Mouse (Mus musculus) forebrain, embryonic 15.5 days (tissue): ENCODE data around the gene Soga1. TPM values are rescaled to one million over a fixed set of nuclear protein-coding genes. Genes with fewer than 3 reads are reported as not detected.

Experiments
- ATAC-seq: fragments of 200-750 bp; cut with Nextera tagmentation; replicated peaks from 2 replicates; pipeline ENCODE4 v1.8.0; 2017; ENCODE audit warnings: mild to moderate bottlenecking, moderate TSS enrichment, moderate library complexity
- H3K27ac ChIP-seq: fragments of 300-500 bp; sonication (generic); replicated peaks from 2 replicates; pipeline ENCODE4 v1.5.1; 2015; ENCODE audit warnings: mild to moderate bottlenecking, inconsistent platforms
- H3K27me3 ChIP-seq: fragments of 300-500 bp; sonication (generic); 2 replicates; pipeline ENCODE4 v1.6.1; 2015; ENCODE audit warnings: inconsistent platforms
- H3K36me3 ChIP-seq: fragments of 300-500 bp; sonication (generic); 2 replicates; pipeline ENCODE4 v1.6.1; 2015; ENCODE audit warnings: mild to moderate bottlenecking, inconsistent platforms
- H3K4me1 ChIP-seq: fragments of 300-500 bp; sonication (generic); 2 replicates; pipeline ENCODE4 v1.6.1; 2015; ENCODE audit warnings: inconsistent platforms
- H3K4me2 ChIP-seq: fragments of 300-500 bp; sonication (generic); replicated peaks from 2 replicates; pipeline ENCODE4 v1.6.1; 2015; ENCODE audit warnings: mild to moderate bottlenecking, inconsistent platforms
- H3K4me3 ChIP-seq: fragments of 300-500 bp; sonication (generic); 2 replicates; pipeline ENCODE4 v1.5.1; 2015; ENCODE audit warnings: mild to moderate bottlenecking, inconsistent platforms
- H3K9ac ChIP-seq: fragments of 300-500 bp; sonication (generic); replicated peaks from 2 replicates; pipeline ENCODE4 v1.6.1; 2015; ENCODE audit warnings: mild to moderate bottlenecking, inconsistent platforms
- H3K9me3 ChIP-seq: fragments of 300-500 bp; sonication (generic); 2 replicates; pipeline ENCODE4 v1.6.1; 2016; ENCODE audit warnings: inconsistent platforms
- WGBS: fragments of 180-500 bp; shearing (Covaris S2); methylation state at CpG from one replicate; pipeline ENCODE4 v1.1.7; 2015; ENCODE audit warnings: mixed read lengths; 5-methylcytosine and 5-hydroxymethylcytosine counted together
- polyA plus RNA-seq: library from polyadenylated mRNA; unstranded; fragments of >200 nt; fragmentation: Nextera tagmentation; extraction: Ambion mirVana; gene quantifications from 2 replicates; pipeline ENCODE4 v1.2.1, GENCODE M21; 2015

Soga1 gene
- polyA plus RNA-seq, 1 experiment from 2014 or later, result 5.7 TPM

DNA sequence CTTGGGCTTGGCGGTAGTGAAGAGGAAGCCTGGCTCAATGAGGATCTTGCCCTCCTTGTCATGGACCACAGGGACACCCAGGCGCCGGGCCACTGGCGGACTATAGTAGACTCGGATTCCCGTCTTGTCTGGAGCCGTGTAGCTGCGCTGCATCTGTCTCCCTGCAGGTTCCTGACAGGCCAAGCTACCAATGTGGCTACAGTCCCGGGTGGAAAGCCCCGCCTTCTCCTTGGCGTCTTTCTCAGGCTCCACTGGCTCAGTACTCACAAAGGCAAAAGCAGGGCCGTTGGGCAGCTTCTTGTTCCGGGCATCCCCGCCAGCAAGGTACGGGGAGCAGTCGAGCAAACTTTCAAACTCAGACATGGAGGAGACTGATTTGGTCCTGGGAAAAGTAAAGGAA is 57.9 kb downstream of the Soga1 start:
- Histone ChIP-seq H3K4me3 (no peak overlapping the region), H3K27me3 (no peaks in the 10 kb centered on the region)
- WGBS, result 95% methylated on average over 16 of the region's 16 CpGs

DNA sequence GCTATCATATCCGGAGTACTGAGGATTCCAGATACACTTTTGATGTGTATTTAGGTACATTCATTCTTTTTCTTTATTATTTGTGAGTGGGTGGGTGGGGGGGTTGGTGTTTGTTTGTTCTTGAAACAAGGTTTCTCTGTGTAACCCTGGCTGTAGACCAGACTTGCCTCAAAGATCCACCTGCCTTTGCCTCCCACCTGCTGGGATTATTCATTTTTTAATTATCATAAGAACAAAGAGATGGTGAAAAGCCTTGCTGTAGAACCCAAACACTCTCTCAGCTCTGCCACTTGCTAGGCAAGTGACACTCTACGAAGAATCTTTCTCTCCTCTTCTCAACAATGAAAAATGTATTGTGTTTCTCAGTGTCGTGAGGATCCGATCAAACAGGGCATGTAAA is 59.8 kb downstream of the Soga1 start:
- no peak overlapping the region for H3K4me2 ChIP-seq
- H3K27me3 ChIP-seq, result no peaks in the 10 kb centered on the region
- no peak for ATAC-seq
- no peak overlapping the region for H3K4me3 ChIP-seq
- no peak overlapping the region for H3K9ac ChIP-seq
- H3K9me3 ChIP-seq, result no peaks in the 10 kb centered on the region
- 76% methylated on average over 4 of the region's 4 CpGs for WGBS
- H3K27ac ChIP-seq, result no peak overlapping the region
- peaks cover 95% of the 10 kb centered on the region for H3K36me3 ChIP-seq
- H3K4me1 ChIP-seq, result no peaks in the 10 kb centered on the region

More for the DNA sequence above, 57.9 kb downstream of the Soga1 start:
- Histone ChIP-seq H3K9ac (no peak overlapping the region), H3K4me2 (no peak overlapping the region), H3K27ac (no peak overlapping the region), H3K36me3 (peaks cover 98% of the 10 kb centered on the region), H3K4me1 (no peaks in the 10 kb centered on the region), H3K9me3 (peaks cover 2% of the 10 kb centered on the region; the same call in 1 of the 2 replicates)
- no peak for ATAC-seq

DNA sequence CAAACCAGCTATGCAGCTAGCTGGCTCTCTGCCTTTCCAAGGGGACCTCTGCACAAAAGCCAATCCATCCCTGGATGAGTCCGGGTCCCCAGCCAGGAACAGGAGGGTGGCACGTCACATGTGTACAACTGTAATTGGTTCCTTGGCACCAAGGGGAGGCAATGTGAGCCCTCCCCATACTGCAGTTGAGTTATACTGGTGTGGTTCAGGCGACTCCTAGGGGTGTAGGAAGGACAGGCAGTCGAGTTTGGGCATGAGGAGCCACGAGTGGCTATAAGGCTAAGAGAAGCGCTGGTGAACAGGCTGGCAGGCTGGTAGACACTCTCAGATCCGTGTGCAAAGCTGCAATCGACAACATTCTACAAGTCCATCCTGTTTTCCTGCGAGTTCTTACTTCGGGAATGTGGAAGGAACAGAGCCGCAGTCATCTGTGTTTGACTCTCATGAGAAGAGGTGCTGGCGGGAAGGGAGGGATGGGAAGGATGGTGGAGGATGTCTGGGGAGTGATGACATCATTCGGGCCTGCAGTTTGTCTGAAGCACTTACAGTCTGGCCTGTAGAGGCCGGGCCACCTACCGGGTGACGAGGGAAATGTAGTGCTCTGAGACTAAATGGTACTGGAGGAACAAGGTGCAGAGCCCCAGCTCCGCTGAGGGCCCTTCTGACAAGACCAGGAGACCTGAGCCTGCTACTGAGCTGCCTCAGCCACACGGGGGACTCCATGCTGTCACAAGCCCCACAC is 62.4 kb downstream of the Soga1 start:
- ATAC-seq, result no peak
- no peak overlapping the region for H3K9ac ChIP-seq
- H3K36me3 ChIP-seq, result peaks cover 72% of the 10 kb centered on the region
- H3K4me2 ChIP-seq, result no peak overlapping the region
- no peaks in the 10 kb centered on the region for H3K4me1 ChIP-seq
- no peak overlapping the region for H3K4me3 ChIP-seq
- H3K27ac ChIP-seq, result no peak overlapping the region
- WGBS, result 86% methylated on average over 18 of the region's 18 CpGs
- no peaks in the 10 kb centered on the region for H3K27me3 ChIP-seq
- H3K9me3 ChIP-seq, result no peaks in the 10 kb centered on the region

DNA sequence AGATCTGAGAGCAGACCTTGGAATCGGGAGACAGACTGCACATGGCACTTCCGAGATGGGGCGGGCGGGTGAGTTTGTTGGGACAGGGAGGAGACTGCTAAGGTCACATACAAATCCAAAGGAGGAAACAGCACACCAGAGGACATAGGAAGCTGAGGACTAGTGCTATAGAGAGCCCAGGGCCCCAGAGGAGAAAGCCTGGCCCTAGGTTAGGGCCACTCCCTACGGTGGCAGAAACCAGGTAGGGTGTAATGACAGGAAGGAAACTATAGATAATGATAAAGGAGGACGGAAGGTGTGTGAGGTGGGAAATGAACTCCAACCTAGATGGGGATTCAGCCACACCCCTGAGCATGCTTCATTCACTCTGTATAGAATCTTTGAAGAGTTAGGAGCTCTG is 66.7 kb downstream of the Soga1 start:
- Histone ChIP-seq H3K4me1 (peaks cover 3% of the 10 kb centered on the region), H3K9me3 (no peaks in the 10 kb centered on the region), H3K27me3 (no peaks in the 10 kb centered on the region), H3K36me3 (peaks cover 31% of the 10 kb centered on the region), H3K9ac (no peak overlapping the region), H3K27ac (no peak overlapping the region), H3K4me3 (no peak overlapping the region), H3K4me2 (no peak overlapping the region)
- ATAC-seq, result no peak
- 92% methylated on average over 6 of the region's 6 CpGs for WGBS

DNA sequence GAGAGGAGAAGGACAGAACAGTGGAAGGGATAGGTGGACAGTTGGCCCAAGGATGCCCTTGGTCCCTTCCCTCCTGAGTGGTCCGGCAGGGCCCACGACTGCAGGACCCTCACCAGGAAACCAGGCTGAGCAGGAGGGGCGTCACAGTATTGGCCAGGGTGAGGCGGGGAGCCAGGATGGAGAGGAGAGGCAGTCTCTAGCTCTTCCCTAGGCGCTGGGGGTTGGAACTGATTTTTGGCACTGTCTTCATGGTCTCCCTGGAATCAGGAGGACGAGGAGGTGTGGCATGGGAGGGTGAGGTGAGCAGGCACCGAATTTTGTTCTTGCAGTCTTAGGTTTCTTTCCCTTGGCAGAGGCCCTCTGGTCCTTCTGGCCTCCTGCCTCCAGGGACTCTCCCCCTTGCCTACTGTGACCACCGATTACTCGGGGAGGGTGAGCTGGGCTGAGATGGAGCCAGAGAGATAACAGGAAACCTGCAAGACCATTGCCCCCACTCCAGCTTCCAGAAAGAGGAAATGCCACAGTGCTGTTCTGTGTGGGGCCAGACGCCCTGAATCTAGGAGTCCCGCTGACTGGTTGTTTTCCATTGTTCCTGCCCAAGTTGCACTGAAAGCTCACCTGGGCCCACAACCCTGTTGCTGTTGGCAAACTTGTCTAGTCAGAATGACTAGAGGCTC is 68.3 kb downstream of the Soga1 start:
- Histone ChIP-seq H3K4me3 (no peak overlapping the region), H3K4me2 (no peak overlapping the region), H3K27ac (no peak overlapping the region), H3K36me3 (peaks cover 15% of the 10 kb centered on the region), H3K9me3 (no peaks in the 10 kb centered on the region), H3K27me3 (no peaks in the 10 kb centered on the region), H3K4me1 (peaks cover 16% of the 10 kb centered on the region), H3K9ac (no peak overlapping the region)
- whole genome bisulfite sequencing, result 65% methylated on average over 11 of the region's 11 CpGs
- no peak for ATAC-seq

DNA sequence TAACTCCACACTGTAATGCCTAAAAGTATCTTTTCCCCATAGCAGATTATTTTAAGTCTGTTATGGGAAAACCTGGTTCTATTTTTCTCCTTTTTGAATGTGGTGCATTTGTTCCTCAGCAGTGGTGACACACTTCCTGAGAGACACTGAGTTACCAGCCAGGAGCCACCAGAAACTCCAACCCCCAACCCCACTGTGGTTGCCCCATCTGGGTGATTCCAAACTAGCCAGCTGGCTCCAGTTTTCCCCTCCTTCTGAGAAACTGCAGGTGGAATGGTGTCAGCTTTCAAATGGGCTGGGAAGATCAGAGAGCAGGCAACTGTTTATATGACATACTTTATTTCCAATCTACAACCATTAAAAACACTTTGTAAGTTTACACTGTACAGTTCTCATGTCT is 68.9 kb downstream of the Soga1 start:
- Histone ChIP-seq H3K36me3 (0 out of 2 replicates have a peak, but pooled peaks cover 11% of the 10 kb centered on the region), H3K27me3 (no peaks in the 10 kb centered on the region), H3K27ac (no peak overlapping the region), H3K4me3 (no peak overlapping the region), H3K4me1 (peaks cover 18% of the 10 kb centered on the region), H3K9ac (no peak overlapping the region), H3K4me2 (no peak overlapping the region), H3K9me3 (no peaks in the 10 kb centered on the region)
- ATAC-seq, result no peak

- Histone ChIP-seq H3K4me1 (peaks cover 18% of the 10 kb centered on the region), H3K27me3 (no peaks in the 10 kb centered on the region), H3K4me2 (no peak overlapping the region), H3K9ac (no peak overlapping the region), H3K4me3 (no peak overlapping the region), H3K27ac (no peak overlapping the region), H3K36me3 (no peaks in the 10 kb centered on the region), H3K9me3 (no peaks in the 10 kb centered on the region)
- no peak for ATAC-seq
These were observed 70.5 kb downstream of the Soga1 start for GRCm38 (mm10) chr2:157008509-157008908.

DNA sequence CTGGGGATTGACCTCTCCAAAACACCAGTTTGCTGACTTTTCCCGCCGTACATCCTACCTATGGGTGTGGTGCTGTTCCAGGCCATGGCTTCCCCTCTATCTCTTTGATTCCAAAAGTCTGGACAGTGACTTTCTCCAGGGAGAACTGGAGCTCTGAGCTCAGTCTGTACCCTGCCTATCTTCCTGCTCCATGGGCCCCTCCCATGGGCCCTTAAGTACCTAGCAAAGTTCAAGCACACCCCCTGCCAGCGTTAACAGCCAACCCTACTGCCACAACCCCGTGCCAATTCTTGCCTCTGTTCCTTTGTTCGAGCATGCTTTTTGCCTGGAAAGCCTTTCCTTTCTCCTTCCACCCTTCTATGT is 71.8 kb downstream of the Soga1 start:
- H3K9ac ChIP-seq, result peak overlapping the region; percentile 71
- H3K4me2 ChIP-seq, result peak overlapping the region; percentile 98
- no peaks in the 10 kb centered on the region for H3K27me3 ChIP-seq
- H3K36me3 ChIP-seq, result no peaks in the 10 kb centered on the region
- peak overlapping the region; percentile 77 for H3K27ac ChIP-seq
- WGBS, result 28% methylated on average over 5 of the region's 5 CpGs
- peak overlapping the region; percentile 79 for H3K4me3 ChIP-seq
- H3K9me3 ChIP-seq, result no peaks in the 10 kb centered on the region
- ATAC-seq, result peak; percentile 36
- H3K4me1 ChIP-seq, result peaks cover 18% of the 10 kb centered on the region

GRCm38 (mm10) chr2:157006511-157007233 is 72.4 kb downstream of the Soga1 start, which contains the start of gene Dsn1:
Gene Dsn1, minus strand, starts transcription at chr2:157007154.
- H3K36me3 ChIP-seq, result no peaks in the 10 kb centered on the region

GRCm38 (mm10) chr2:157002321-157002720 is 76.7 kb downstream of the Soga1 start:
- Histone ChIP-seq H3K9ac (no peak overlapping the region), H3K4me2 (no peak overlapping the region), H3K4me1 (peaks cover 15% of the 10 kb centered on the region), H3K9me3 (no peaks in the 10 kb centered on the region), H3K36me3 (no peaks in the 10 kb centered on the region), H3K27ac (no peak overlapping the region), H3K4me3 (no peak overlapping the region), H3K27me3 (no peaks in the 10 kb centered on the region)
- no peak for ATAC-seq
- 95% methylated on average over 4 of the region's 4 CpGs for WGBS

More at GRCm38 (mm10) chr2:157006511-157007233, 72.4 kb downstream of the Soga1 start, which contains the start of gene Dsn1:
- Histone ChIP-seq H3K9me3 (no peaks in the 10 kb centered on the region), H3K27ac (peak within 1 kb of the TSS; percentile 77), H3K4me3 (peak within 1 kb of the TSS; percentile 79), H3K4me2 (peak within 1 kb of the TSS; percentile 98), H3K27me3 (no peaks in the 10 kb centered on the region), H3K9ac (peak within 1 kb of the TSS; percentile 71), H3K4me1 (peaks cover 18% of the 10 kb centered on the region)
- ATAC-seq, result peak; percentile 79
- under 1% methylated on average over 56 of the region's 56 CpGs for WGBS

DNA sequence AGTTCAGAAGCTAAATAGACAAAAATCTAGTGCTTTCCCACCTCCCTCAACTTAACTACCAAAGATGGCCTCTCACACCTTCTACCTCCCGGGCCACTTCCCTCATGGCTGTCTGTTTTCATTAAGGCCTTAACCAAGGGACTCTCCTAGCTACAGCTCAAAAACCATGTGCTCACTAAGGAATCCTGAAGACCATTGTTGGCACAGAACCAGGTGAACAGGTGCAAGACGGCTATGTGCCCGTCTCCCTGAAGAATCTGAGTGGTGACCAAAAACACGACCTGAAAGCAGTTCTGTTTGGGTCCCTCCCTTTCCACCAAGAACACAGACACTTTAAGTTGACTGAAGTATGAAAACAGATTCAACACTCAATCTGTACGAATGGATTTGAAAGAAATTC is 80.8 kb downstream of the Soga1 start:
- WGBS, result 82% methylated on average over 5 of the region's 5 CpGs
- Histone ChIP-seq H3K4me2 (no peak overlapping the region), H3K4me1 (no peaks in the 10 kb centered on the region), H3K9me3 (no peaks in the 10 kb centered on the region), H3K27ac (no peak overlapping the region), H3K9ac (no peak overlapping the region), H3K4me3 (no peak overlapping the region), H3K36me3 (peaks cover 3% of the 10 kb centered on the region; the same call in 1 of the 2 replicates), H3K27me3 (no peaks in the 10 kb centered on the region)
- no peak for ATAC-seq

DNA sequence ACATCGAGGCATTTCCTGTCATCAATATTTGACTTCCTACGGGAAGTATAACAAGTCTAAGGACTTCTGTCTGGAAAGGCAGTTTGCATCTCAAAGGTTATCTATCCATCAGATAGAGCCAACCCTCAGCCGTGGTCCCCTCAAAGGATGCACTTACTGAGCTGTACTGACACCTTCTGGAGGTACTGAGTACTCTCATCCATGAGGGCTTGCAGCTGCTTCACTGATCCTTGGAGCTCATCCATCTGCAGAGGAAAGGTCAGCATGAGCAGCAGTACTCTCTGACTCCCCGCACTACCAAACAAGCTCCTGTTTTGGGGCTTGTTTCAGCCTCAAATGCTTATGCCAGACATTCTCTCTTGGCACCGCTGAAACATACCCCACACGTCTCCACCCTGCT is 82.5 kb downstream of the Soga1 start:
- ATAC-seq, result no peak
- no peak overlapping the region for H3K4me2 ChIP-seq
- H3K4me1 ChIP-seq, result no peaks in the 10 kb centered on the region
- H3K9ac ChIP-seq, result no peak overlapping the region
- H3K9me3 ChIP-seq, result no peaks in the 10 kb centered on the region
- no peaks in the 10 kb centered on the region for H3K27me3 ChIP-seq
- H3K4me3 ChIP-seq, result no peak overlapping the region
- H3K27ac ChIP-seq, result no peak overlapping the region
- 73% methylated on average over 6 of the region's 6 CpGs for WGBS
- H3K36me3 ChIP-seq, result peaks cover 3% of the 10 kb centered on the region; the same call in 1 of the 2 replicates
